Mouse (Mus musculus) olfactory bulb, adult 2 months (tissue): Measurements from ENCODE around the gene Cpne1.

Experiments used
- CTCF ChIP-seq: fragments of 200-500 bp; IDR thresholded peaks from 2 replicates; pipeline ENCODE4 v1.5.1; 2012; ENCODE audit warnings: low read depth, mild to moderate bottlenecking, low read length, moderate library complexity; ENCODE audit not compliant: insufficient read depth
- POLR2A ChIP-seq: fragments of 200-500 bp; IDR thresholded peaks from 2 replicates; pipeline ENCODE4 v1.6.1; 2012; ENCODE audit warnings: mild to moderate bottlenecking, low read depth, low read length, moderate library complexity; ENCODE audit not compliant: insufficient read depth

DNA sequence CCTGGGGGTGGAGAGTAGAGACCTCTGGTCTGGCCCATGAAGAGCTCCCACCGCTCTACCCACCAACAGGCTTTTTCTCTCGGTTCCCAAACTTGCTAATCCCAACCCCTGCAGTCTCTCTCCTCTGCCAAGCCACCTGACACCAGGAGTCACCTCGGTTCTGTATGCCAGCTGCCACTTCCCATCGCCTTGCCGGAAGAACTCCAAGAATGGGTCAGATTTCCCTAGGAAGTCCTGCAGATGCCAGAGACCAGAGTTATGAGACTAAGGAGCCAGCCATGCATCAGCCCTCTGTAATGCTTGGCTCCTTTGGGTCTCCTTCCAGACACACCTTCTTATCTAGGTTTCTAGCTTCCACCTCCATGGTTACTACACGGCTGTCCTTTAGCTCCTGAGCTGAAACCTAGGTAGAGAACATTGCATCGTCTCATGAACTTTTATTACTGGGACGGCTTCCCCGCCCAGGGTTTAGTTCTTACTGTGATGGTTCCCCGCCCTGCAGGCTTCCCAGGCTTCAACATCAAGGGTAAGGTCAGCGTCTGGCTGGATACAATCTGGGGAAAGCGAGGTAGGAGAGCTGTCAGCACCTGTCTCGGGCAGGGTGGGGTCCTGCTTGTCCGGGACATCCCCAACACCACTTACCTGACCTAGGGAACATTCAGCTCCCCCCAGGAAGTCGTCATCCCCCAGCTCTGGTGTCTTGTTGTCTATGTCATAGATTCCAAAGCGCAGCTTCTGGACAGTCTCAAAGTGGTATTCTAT lies 33.2 kb downstream of the Cpne1 start:
- TF ChIP-seq CTCF: no peak
- TF ChIP-seq POLR2A: no peak
